Mouse (Mus musculus) left cerebral cortex, adult 2 months (tissue): ENCODE measurements around the gene Cyct. TPM values are rescaled to one million over a fixed set of nuclear protein-coding genes. Genes with fewer than 3 reads are reported as not detected.

Experiments
- DNase-seq, 2 experiments: peaks; one replicate each; pipeline ENCODE4 v3.0.0; 2021 to 2022; ENCODE audit warnings: low spot score in 2 of 2, mixed read lengths in 1 of 2; ENCODE audit errors: extremely low spot score in 1 of 2
- H3K27ac ChIP-seq: fragments of 200-600 bp; 2 replicates; pipeline ENCODE4 v1.8.1; 2022
- H3K4me3 ChIP-seq: fragments of 200-600 bp; 2 replicates; pipeline ENCODE4 v1.8.1; 2022
- CTCF ChIP-seq: fragments of 200-600 bp; IDR thresholded peaks from 2 replicates; pipeline ENCODE4 v1.8.1; 2022; ENCODE audit warnings: antibody characterized with exemption, mild to moderate bottlenecking, moderate library complexity
- intact Hi-C: fragments of 180-260 bp; cut with DNase I; formaldehyde crosslinking; loops from one replicate; pipeline ENCODE4 v1.15.1; 2025
- long read RNA-seq, 2 experiments: library from polyadenylated mRNA; stranded (forward); transcript quantifications; one replicate each; pipeline ENCODE4 v2.0.0; 2021; ENCODE audit warnings: borderline mapping rate in 2 of 2
- total RNA-seq, 2 experiments: library from RNA; stranded (reverse); gene quantifications; 2 replicates each; pipeline ENCODE4 v1.2.3; 2021

Gene Cyct
- not detected for total RNA-seq
- long read RNA-seq, experiment 1 = 0 reads
- long read RNA-seq, experiment 2 = 0 reads

- no peak within 1 kb of the TSS for H3K4me3 ChIP-seq
- no peak within 1 kb of the TSS for H3K27ac ChIP-seq
- no peak for DNase-seq
- intact Hi-C loops = loop anchor here (2.0 kb wide), 1 partner anchor 105 kb away; no protein-coding TSS in a partner anchor
- no peak for TF ChIP-seq CTCF
These were observed at the start of gene Cyct for GRCm38 (mm10) chr2:76360226-76360625. Gene Cyct, minus strand, starts transcription at chr2:76360450.

DNA sequence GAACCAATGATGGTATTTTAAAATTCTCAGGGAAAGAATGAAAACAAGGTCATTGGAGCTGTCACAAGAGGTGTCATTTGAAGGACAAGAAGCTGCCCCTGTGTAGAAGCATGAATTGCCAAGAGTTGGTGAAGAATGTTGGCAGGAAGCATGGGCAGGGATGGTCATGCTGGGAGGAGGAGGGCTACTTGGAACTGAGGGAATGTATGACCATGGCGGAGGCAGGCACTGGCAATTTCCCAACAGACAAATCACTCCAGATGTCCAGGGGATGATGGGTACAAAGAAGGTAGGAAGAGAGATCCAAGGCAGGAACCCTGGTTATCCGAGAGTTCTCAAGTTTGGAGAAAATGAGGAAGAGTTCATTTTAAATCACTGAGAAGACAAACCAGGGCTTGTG is 49.7 kb upstream of the Cyct start:
- intact Hi-C loops = no loop called here
- Histone ChIP-seq H3K27ac (no peak overlapping the region), H3K4me3 (no peak overlapping the region)
- DNase-seq = no peak
- no peak for TF ChIP-seq CTCF

DNA sequence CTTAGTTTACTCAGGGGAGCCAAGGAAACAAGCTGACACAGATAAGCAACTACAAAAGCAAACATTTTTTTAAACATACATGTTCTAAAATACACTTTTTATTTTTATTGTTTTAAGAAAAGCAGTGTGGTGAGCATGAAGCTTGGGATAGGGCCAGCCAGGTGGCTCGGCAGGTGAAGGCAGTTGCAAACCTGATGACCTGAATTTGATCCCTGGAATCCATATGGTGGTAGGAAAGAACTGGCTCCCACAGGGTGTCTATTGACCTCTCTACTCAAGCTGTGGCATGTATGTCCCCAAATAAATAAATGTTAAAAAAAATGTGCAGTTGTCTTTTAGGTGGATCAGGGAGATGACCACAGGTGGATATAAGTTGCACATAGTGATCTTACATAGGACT is 49.3 kb upstream of the Cyct start:
- intact Hi-C loops = no loop called here
- DNase-seq = no peak
- H3K4me3 ChIP-seq = no peak overlapping the region

GRCm38 (mm10) chr2:76406937-76407441 is 46.7 kb upstream of the Cyct start:
- peak overlapping the region; percentile 96 for H3K27ac ChIP-seq
- intact Hi-C loops = loop anchor here (1.0 to 2.0 kb wide), 3 partner anchors 40 to 132 kb away; no protein-coding TSS in a partner anchor
- H3K4me3 ChIP-seq = peak overlapping the region; percentile 72
- peak; percentile 65 to 68 for DNase-seq
- TF ChIP-seq CTCF = no peak

More for the DNA sequence above, 49.3 kb upstream of the Cyct start:
- no peak overlapping the region for H3K27ac ChIP-seq
- TF ChIP-seq CTCF = no peak

DNA sequence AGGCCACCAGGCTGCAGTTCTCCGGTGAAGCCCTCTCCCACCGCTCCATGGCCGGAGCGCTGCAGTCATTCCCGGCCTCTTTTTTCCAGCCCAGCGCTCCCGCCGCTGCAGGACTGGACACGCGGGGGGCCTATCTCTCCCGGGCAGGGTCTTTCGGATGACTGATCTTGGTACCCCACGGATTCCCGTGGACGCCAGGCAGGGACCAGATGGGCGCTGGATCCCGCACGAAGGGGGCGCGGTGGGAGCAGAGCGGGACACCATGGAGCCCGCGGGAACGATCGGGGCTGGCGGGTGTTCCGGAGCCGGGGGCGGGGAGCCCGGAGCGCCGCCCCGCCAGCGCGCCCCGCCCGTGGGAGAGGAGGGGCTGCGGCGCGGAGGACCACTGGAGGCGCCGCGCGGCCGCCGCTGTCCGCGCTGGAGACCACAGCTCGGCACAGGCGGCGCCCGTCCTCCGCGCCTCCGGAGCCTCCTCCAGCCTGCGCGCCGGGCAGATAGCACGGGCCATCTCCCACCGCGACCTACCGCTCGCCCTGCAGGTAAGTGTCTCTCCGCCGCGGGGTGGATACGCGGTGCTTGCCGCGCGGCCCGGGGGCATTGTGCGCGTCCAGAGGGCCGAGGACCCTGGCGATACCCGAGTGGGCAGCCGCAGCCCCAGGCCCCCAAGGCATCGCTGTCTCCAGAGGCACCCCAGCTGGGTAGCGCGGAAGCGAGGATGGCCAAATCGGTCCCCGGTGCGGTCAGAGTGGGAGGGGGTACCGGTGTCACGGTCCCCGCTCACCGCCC is 46.1 kb upstream of the Cyct start, which contains the start of gene Osbpl6:
Gene Osbpl6 (plus strand): TSS at position 358 of the 786 bp plus-strand sequence.
- intact Hi-C loops = loop anchor here (1.0 to 2.0 kb wide), 3 partner anchors 39 to 132 kb away; no protein-coding TSS in a partner anchor
- peak; percentile 77 to 82 for DNase-seq
- Histone ChIP-seq H3K4me3 (peak within 1 kb of the TSS; percentile 72), H3K27ac (peak within 1 kb of the TSS; percentile 96)
- no peak; the same call in 1 of the 2 replicates for TF ChIP-seq CTCF

- peak overlapping the region; percentile 79 for H3K27ac ChIP-seq
- intact Hi-C loops = loop anchor here (1.0 to 2.0 kb wide), 3 partner anchors 38 to 133 kb away; no protein-coding TSS in a partner anchor
- H3K4me3 ChIP-seq = peak overlapping the region; percentile 72
- no peak for DNase-seq
- TF ChIP-seq CTCF = no peak
These were observed 45.4 kb upstream of the Cyct start for GRCm38 (mm10) chr2:76405596-76406150.

- DNase-seq = no peak
- intact Hi-C loops = no loop called here
- Histone ChIP-seq H3K27ac (no peak overlapping the region), H3K4me3 (no peak overlapping the region)
- no peak for TF ChIP-seq CTCF
These were observed 39.9 kb upstream of the Cyct start for GRCm38 (mm10) chr2:76400178-76400577.

- TF ChIP-seq CTCF = no peak
- no peak for DNase-seq
- intact Hi-C loops = loop anchor here (2.0 kb wide), 1 partner anchor 14 kb away; no protein-coding TSS in a partner anchor
- Histone ChIP-seq H3K27ac (no peak overlapping the region), H3K4me3 (no peak overlapping the region)
These were observed 26.3 kb upstream of the Cyct start for GRCm38 (mm10) chr2:76386531-76386930.

GRCm38 (mm10) chr2:76378646-76379045 is 18.4 kb upstream of the Cyct start:
- no peak for TF ChIP-seq CTCF
- DNase-seq = no peak
- Histone ChIP-seq H3K27ac (no peak overlapping the region), H3K4me3 (no peak overlapping the region)
- intact Hi-C loops = no loop called here

GRCm38 (mm10) chr2:76374544-76375206 is 14.4 kb upstream of the Cyct start:
- TF ChIP-seq CTCF = no peak
- no peak for DNase-seq
- Histone ChIP-seq H3K4me3 (no peak overlapping the region), H3K27ac (no peak overlapping the region)
- intact Hi-C loops = loop anchor here (5.0 kb wide), 1 partner anchor 213 kb away; no protein-coding TSS in a partner anchor

GRCm38 (mm10) chr2:76372244-76372643 is 12.0 kb upstream of the Cyct start:
- intact Hi-C loops = loop anchor here (2.0 to 5.0 kb wide), 2 partner anchors 15 to 215 kb away; no protein-coding TSS in a partner anchor
- no peak for TF ChIP-seq CTCF
- DNase-seq = no peak

More at GRCm38 (mm10) chr2:76372244-76372643, 12.0 kb upstream of the Cyct start:
- Histone ChIP-seq H3K27ac (no peak overlapping the region), H3K4me3 (no peak overlapping the region)
